Mouse (Mus musculus): ENCODE results near the gene Gabbr1. TPM values are rescaled to one million over a fixed set of nuclear protein-coding genes. Genes with fewer than 3 reads are reported as not detected.
A peak's percentile ranks its signal among the peaks of the same experiment; 100 is the strongest.

Gabbr1 gene
- polyA plus RNA-seq, 1 experiment, result 282 TPM

DNA sequence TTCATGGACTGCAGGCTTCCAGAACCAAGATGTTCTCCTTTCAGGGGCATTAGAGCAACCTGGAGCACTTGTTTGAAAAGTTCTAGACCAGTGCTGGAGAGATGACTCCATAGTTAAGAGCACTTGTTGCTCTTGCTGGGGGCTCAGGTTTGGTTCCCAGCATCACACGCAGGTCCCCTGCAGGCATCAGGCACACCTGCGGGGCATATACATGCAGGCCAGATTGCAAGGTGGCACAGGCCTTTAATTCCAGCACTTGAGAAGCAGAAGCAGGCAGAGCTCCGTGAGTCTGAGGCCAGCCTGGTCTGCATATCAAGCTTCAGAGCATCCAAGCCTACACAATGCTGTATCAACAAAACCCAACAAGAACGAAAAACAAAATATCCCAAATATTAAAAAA lies 35.9 kb downstream of the Gabbr1 start:
- TF ChIP-seq CTCF (IDR thresholded peaks at IDR 0.05; ENCODE audit: borderline replicate concordance, extremely low read depth, insufficient read depth, insufficient read length), result no peak
- no peak for TF ChIP-seq POLR2A (IDR thresholded peaks at IDR 0.05; ENCODE audit: borderline replicate concordance, extremely low read depth, insufficient read depth, insufficient read length, poor library complexity, severe bottlenecking)
- DNase-seq (ENCODE audit: low read depth), result no peak

DNA sequence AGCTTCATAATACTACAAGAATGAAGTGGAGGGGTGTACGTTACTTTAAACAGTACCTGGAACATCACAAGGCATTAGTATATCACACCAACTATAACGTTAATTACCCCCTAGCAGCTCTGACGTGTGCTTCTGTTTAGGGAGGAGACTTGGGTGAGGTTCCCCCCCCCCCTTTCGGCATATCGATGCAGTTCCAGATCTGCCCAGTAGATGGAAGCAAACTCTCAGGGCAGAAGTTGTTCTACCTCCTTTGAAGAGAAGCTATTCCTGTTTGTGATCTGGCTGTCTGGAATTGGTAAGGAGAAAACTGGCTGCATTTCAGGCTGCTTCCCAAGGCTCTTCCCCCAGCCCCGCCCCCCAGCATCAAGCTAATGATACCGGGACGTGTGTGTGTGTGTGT lies 37.6 kb downstream of the Gabbr1 start:
- TF ChIP-seq CTCF (IDR thresholded peaks at IDR 0.05; ENCODE audit: borderline replicate concordance, extremely low read depth, insufficient read depth, insufficient read length) (peak; percentile 85), POLR2A (IDR thresholded peaks at IDR 0.05; ENCODE audit: borderline replicate concordance, extremely low read depth, insufficient read depth, insufficient read length, poor library complexity, severe bottlenecking) (no peak)
- DNase-seq (ENCODE audit: low read depth), result peak; percentile 91

DNA sequence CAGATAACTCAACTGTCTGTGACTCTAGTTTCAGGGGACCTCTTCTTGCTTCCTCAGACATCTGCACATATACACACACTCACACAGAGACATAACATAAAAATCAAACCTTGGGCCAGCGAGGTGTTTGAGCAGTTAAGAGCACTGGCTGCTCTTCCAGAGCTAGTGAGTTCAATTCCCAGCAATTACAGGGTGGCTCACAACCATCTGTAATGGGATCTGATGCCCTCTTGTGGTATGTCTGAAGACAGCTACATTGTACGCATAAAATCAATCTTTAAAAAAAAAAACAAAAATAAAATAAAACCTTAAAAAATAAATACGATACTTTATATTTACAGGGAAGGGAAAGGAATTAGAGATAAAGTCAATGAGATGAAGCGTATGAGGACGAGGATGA lies 38.9 kb downstream of the Gabbr1 start:
- no peak for DNase-seq (ENCODE audit: low read depth)
- no peak for TF ChIP-seq POLR2A (IDR thresholded peaks at IDR 0.05; ENCODE audit: borderline replicate concordance, extremely low read depth, insufficient read depth, insufficient read length, poor library complexity, severe bottlenecking)
- TF ChIP-seq CTCF (IDR thresholded peaks at IDR 0.05; ENCODE audit: borderline replicate concordance, extremely low read depth, insufficient read depth, insufficient read length), result peak; percentile 30; the same call in 1 of the 2 replicates

DNA sequence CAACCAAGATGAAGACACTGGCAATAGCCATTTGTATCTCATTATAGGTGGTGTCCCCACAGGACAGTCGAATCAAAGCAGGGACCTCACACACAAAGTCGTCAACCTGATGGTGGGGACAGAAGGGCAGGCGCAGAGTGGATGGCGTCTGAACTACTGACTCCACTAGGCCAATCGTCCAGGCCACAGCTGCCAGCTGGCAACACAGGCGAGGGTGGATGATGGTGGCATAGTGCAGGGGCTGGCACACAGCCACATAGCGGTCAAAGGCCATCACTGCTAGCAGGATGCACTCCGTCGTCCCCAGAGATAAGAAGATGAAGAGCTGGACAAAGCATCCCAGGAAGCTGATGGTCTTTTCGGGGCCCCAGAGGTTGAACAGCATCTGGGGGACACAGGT lies 39.8 kb downstream of the Gabbr1 start:
- DNase-seq (ENCODE audit: low read depth), result no peak
- no peak for TF ChIP-seq POLR2A (IDR thresholded peaks at IDR 0.05; ENCODE audit: borderline replicate concordance, extremely low read depth, insufficient read depth, insufficient read length, poor library complexity, severe bottlenecking)
- no peak for TF ChIP-seq CTCF (IDR thresholded peaks at IDR 0.05; ENCODE audit: borderline replicate concordance, extremely low read depth, insufficient read depth, insufficient read length)

DNA sequence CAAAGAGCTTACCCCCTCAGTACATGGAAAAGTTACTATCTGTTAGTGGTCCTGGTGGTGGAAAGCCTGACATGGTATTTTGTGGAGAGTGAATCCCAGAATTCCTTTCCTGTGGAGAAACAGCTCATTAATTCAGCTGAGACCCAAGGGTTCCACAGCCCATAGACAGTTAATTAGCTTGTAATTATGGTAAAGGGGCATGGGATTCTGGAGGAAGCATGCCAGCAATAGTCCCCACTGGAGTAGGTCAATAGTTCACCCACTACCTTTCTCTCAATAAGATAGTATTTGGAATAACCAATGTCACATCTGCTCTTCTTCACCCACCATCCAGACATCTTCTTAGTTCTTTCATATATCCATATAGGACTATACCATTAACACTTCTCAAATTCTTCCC lies 42.6 kb downstream of the Gabbr1 start, which contains the start of gene Olfr90:
Gene Olfr90, minus strand, starts transcription at position 101 of the 400 bp plus-strand sequence.
- no peak for DNase-seq (ENCODE audit: low read depth)
- TF ChIP-seq CTCF (IDR thresholded peaks at IDR 0.05; ENCODE audit: borderline replicate concordance, extremely low read depth, insufficient read depth, insufficient read length), result no peak
- no peak for TF ChIP-seq POLR2A (IDR thresholded peaks at IDR 0.05; ENCODE audit: borderline replicate concordance, extremely low read depth, insufficient read depth, insufficient read length, poor library complexity, severe bottlenecking)

DNA sequence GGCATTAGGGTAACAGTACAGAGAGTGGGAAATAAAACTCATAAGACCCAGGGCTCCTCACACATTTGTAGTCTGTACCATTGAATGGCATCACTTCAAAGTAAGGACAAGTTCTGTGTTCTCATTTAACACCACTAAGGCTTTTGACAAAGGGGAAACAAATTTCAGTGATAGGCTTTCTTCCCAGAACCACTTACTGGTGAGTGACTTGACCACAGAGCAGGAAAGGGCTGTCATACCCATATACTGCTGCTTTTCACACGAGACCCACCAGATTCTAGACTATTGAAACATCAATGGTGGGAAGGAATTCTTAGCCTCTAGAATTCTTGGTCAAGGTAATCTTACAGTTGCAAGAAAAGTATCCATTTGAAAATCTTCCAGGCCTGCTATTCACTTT lies 46.4 kb downstream of the Gabbr1 start:
- no peak for DNase-seq (ENCODE audit: low read depth)
- TF ChIP-seq CTCF (IDR thresholded peaks at IDR 0.05; ENCODE audit: borderline replicate concordance, extremely low read depth, insufficient read depth, insufficient read length) (no peak), POLR2A (IDR thresholded peaks at IDR 0.05; ENCODE audit: borderline replicate concordance, extremely low read depth, insufficient read depth, insufficient read length, poor library complexity, severe bottlenecking) (no peak)

DNA sequence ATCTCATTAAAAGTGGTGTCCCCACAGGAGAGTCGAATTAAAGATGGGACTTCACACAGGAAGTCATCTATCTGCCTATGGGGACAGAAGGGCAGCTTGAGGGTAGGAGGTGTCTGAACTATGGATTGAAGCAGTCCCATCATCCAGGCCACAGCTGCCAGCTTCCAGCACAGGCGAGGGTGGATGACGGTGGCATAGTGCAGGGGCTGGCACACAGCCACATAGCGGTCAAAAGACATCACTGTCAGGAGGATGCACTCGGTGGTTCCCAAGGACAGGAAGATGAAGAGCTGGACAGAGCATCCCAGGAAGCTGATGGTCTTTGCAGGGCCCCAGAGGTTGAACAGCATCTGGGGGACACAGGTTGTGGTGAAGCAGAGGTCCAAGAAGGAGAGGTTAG lies 47.5 kb downstream of the Gabbr1 start:
- no peak for DNase-seq (ENCODE audit: low read depth)
- TF ChIP-seq CTCF (IDR thresholded peaks at IDR 0.05; ENCODE audit: borderline replicate concordance, extremely low read depth, insufficient read depth, insufficient read length), result no peak
- TF ChIP-seq POLR2A (IDR thresholded peaks at IDR 0.05; ENCODE audit: borderline replicate concordance, extremely low read depth, insufficient read depth, insufficient read length, poor library complexity, severe bottlenecking), result no peak

DNA sequence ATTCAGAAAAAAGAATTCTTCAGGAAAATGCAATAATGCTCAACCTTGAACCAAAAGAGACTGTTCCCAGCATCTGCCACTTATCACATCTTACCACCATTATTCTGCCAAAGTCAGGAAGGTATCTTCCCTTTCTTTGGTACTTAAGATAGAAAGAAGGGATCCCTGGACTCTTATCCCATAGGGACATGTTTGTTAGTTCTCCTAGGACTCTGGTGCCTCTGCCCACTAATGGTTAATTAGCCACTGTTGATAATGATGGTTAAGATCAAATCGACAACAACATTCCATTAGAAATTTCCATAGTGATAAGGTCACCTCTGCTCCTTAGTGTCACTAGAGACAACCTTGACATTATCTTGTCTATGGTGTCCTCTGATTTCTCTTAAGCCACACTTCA lies 52.4 kb downstream of the Gabbr1 start, which contains the start of gene Olfr91:
Gene Olfr91, minus strand, starts transcription at position 101 of the 400 bp plus-strand sequence.
- TF ChIP-seq CTCF (IDR thresholded peaks at IDR 0.05; ENCODE audit: borderline replicate concordance, extremely low read depth, insufficient read depth, insufficient read length) (no peak), POLR2A (IDR thresholded peaks at IDR 0.05; ENCODE audit: borderline replicate concordance, extremely low read depth, insufficient read depth, insufficient read length, poor library complexity, severe bottlenecking) (no peak)

DNA sequence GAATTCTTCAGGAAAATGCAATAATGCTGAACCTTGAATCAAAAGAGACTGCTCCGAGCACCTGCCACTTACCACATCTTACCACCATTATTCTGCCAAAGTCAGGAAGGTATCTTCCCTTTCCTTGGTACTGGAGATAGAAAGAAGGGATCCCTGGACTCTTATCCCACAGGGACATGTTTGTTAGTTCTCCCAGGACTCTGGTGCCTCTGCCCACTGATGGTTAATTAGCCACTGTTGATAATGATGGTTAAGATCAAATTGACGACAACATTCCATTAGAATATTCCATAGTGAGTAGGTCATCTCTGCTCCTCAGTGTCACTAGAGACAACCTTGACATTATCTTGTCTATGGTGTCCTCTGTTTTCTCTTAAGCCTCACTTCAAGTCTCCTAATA lies 74.2 kb downstream of the Gabbr1 start, which contains the start of gene Olfr92:
Gene Olfr92, minus strand, starts transcription at position 101 of the 400 bp plus-strand sequence.
- TF ChIP-seq POLR2A (IDR thresholded peaks at IDR 0.05; ENCODE audit: borderline replicate concordance, extremely low read depth, insufficient read depth, insufficient read length, poor library complexity, severe bottlenecking) (no peak), CTCF (IDR thresholded peaks at IDR 0.05; ENCODE audit: borderline replicate concordance, extremely low read depth, insufficient read depth, insufficient read length) (no peak)
- no peak for DNase-seq (ENCODE audit: low read depth)

More for the DNA sequence above, 52.4 kb downstream of the Gabbr1 start, which contains the start of gene Olfr91:
- DNase-seq (ENCODE audit: low read depth), result no peak

Other genes with a start within 250 kb of the Gabbr1 start
- not detected in 2 replicates for gene H2-M10.6, start 233.8 kb upstream of the Gabbr1 start, polyA plus RNA-seq (2012; rRNA removed)
- 25.3 and 33.7 TPM in 2 replicates for gene Trim26, start 208.8 kb upstream of the Gabbr1 start, polyA plus RNA-seq (2012; rRNA removed)
- gene Trim15, start 178.8 kb upstream of the Gabbr1 start, polyA plus RNA-seq (2012; rRNA removed), result 0.09 and 0.16 TPM in 2 replicates
- gene Trim10, start 176.4 kb upstream of the Gabbr1 start, polyA plus RNA-seq (2012; rRNA removed), result 0.19 and 0.52 TPM in 2 replicates
- 0.08 TPM in 1 of 2 replicates, not detected in the other for gene Trim40, start 155.8 kb upstream of the Gabbr1 start, polyA plus RNA-seq (2012; rRNA removed)
- not detected in 2 replicates for gene Trim31, start 147.8 kb upstream of the Gabbr1 start, polyA plus RNA-seq (2012; rRNA removed)
- gene Rnf39, start 103.0 kb upstream of the Gabbr1 start, polyA plus RNA-seq (2012; rRNA removed), result 0.18 and 0.19 TPM in 2 replicates
- gene Ppp1r11, start 94.2 kb upstream of the Gabbr1 start, polyA plus RNA-seq (2012; rRNA removed), result 143 and 150 TPM in 2 replicates
- 41.8 and 55.2 TPM in 2 replicates for gene Znrd1, start 87.4 kb upstream of the Gabbr1 start, polyA plus RNA-seq (2012; rRNA removed)
- 3.5 TPM in 2 replicates for gene Znrd1as, start 87.4 kb upstream of the Gabbr1 start, polyA plus RNA-seq (2012; rRNA removed)
- 1.5 and 1.6 TPM in 2 replicates for gene 2410137M14Rik, start 64.7 kb upstream of the Gabbr1 start, polyA plus RNA-seq (2012; rRNA removed)
- gene H2-M5, start 56.4 kb upstream of the Gabbr1 start, polyA plus RNA-seq (2012; rRNA removed), result 13.4 and 16.0 TPM in 2 replicates
- gene Zfp57, start 44.8 kb upstream of the Gabbr1 start, polyA plus RNA-seq (2012; rRNA removed), result 352 and 386 TPM in 2 replicates
- gene Mog, start 22.6 kb upstream of the Gabbr1 start, polyA plus RNA-seq (2012; rRNA removed), result not detected in 2 replicates
- not detected in 2 replicates for gene Olfr90, start 42.5 kb downstream of the Gabbr1 start, polyA plus RNA-seq (2012; rRNA removed)
- gene Olfr91, start 52.3 kb downstream of the Gabbr1 start, polyA plus RNA-seq (2012; rRNA removed), result not detected in 2 replicates
- gene Olfr92, start 74.1 kb downstream of the Gabbr1 start, polyA plus RNA-seq (2012; rRNA removed), result not detected in 2 replicates
- not detected in 2 replicates for gene Olfr93, start 115.5 kb downstream of the Gabbr1 start, polyA plus RNA-seq (2012; rRNA removed)
- not detected in 2 replicates for gene Ubd, start 147.9 kb downstream of the Gabbr1 start, polyA plus RNA-seq (2012; rRNA removed)
- not detected in 2 replicates for gene Olfr94, start 155.0 kb downstream of the Gabbr1 start, polyA plus RNA-seq (2012; rRNA removed)
- gene Olfr95, start 167.2 kb downstream of the Gabbr1 start, polyA plus RNA-seq (2012; rRNA removed), result 0.03 and 0.05 TPM in 2 replicates
- not detected in 2 replicates for gene Olfr96, start 174.2 kb downstream of the Gabbr1 start, polyA plus RNA-seq (2012; rRNA removed)
- not detected in 2 replicates for gene Olfr97, start 191.4 kb downstream of the Gabbr1 start, polyA plus RNA-seq (2012; rRNA removed)
- gene Olfr98, start 217.8 kb downstream of the Gabbr1 start, polyA plus RNA-seq (2012; rRNA removed), result not detected in 2 replicates
- 0.42 and 0.68 TPM in 2 replicates for gene H2-M3, start 224.3 kb downstream of the Gabbr1 start, polyA plus RNA-seq (2012; rRNA removed)
- gene Olfr99, start 237.5 kb downstream of the Gabbr1 start, polyA plus RNA-seq (2012; rRNA removed), result not detected in 2 replicates

All from brain, embryonic 14.5 days (tissue).